In the genomic region with DNA sequence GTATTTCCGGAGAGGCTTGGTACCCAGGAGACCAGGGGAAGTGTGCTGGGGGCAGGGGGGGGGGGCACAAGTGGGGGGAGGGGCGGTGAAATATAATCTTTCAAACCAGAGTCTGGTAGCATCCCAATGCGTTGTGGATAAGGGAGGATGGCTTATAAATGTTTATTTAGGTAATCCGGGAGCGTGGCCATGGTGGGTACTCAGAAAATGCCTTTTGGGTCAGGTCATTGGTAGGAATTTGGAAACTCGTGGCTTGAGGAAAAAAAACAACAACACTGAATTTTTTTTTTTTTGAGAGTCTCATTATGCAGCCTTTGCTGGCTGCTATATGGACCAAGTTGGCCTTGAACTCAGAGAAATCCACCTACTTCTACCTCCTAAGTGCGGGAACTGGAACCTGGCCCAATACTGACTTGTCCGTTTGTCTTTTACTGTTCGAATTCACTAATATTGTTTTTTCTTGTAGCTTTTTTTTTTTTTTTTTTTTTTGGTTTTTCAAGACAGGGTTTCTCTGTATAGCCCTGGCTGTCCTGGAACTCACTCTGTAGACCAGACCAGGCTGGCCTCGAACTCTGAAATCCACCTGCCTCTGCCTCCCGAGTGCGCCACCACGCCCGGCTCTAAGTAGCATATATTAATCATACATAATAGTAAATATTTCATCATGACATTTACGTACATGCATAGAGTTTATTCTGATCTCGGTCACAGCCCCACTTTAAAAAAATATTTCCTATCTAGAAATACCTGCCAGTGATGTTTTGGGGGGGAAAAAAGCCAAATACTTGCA, we compare ENCODE assay signal across 8 mouse cellular contexts. TPM values are rescaled to one million over a fixed set of nuclear protein-coding genes. Genes with fewer than 3 reads are reported as not detected.
A peak's percentile ranks its signal among the peaks of the same experiment; 100 is the strongest.
DNase-seq lines count a peak whose midpoint lies in the region; ATAC-seq and TF ChIP-seq lines count a peak whose summit lies in the region.

No protein-coding gene starts in this region.

- H3K4me3 ChIP-seq in cerebellum, adult 2 months (replicated peaks; ENCODE audit: insufficient read depth, low read depth, low read length) = peak overlapping the region; percentile 52
- H3K4me3 ChIP-seq in liver, embryonic 11.5 days (ENCODE audit: low read depth, low read length) = peak overlapping the region; percentile 55
- H3K4me3 ChIP-seq in thymus, adult 2 months (ENCODE audit: control insufficient read depth, insufficient read depth, low read length) = no peak overlapping the region

- ATAC-seq in liver, embryonic 11.5 days (replicated peaks; ENCODE audit: low FRiP score) = no peak

- H3K27me3 ChIP-seq in cerebellum, adult 2 months (ENCODE audit: control insufficient read depth, insufficient read depth, low read length) = no peaks in the 10 kb centered on the region
- H3K27me3 ChIP-seq in liver, embryonic 11.5 days (replicated peaks; ENCODE audit: control insufficient read depth, insufficient read depth, low read length) = no peaks in the 10 kb centered on the region
- no peaks in the 10 kb centered on the region for H3K27me3 ChIP-seq in thymus, adult 2 months (ENCODE audit: control insufficient read depth, insufficient read depth, low read length)

- H3K9me3 ChIP-seq in liver, embryonic 11.5 days (ENCODE audit: control insufficient read depth, low read length) = no peaks in the 10 kb centered on the region

- peak overlapping the region; percentile 80 for H3K4me2 ChIP-seq in liver, embryonic 11.5 days

- H3K36me3 ChIP-seq in liver, embryonic 11.5 days (ENCODE audit: control insufficient read depth, insufficient read depth, low read length) = no peaks in the 10 kb centered on the region
- no peaks in the 10 kb centered on the region for H3K36me3 ChIP-seq in thymus, adult 2 months (ENCODE audit: control insufficient read depth, insufficient read depth, low read length)

- TF ChIP-seq POLR2A in cerebellum, adult 2 months (IDR thresholded peaks at IDR 0.05; ENCODE audit: borderline replicate concordance, insufficient read depth, low read length) = no peak
- no peak for TF ChIP-seq POLR2A in thymus, adult 2 months (IDR thresholded peaks at IDR 0.05; ENCODE audit: control insufficient read depth, extremely low read depth, insufficient read depth, low read length, poor library complexity)

- 49% methylated on average over 16 of the region's 16 CpGs for WGBS in cerebellum, adult 2 months
- 32% methylated on average over 16 of the region's 16 CpGs for WGBS in liver, embryonic 11.5 days
- WGBS in thymus, adult 2 months = 40% methylated on average over 16 of the region's 16 CpGs

- H3K9ac ChIP-seq in liver, embryonic 11.5 days (ENCODE audit: low read depth, low read length) = peak overlapping the region; percentile 67

- DNase-seq in cerebellum, adult 2 months = peak in 1 of 2 experiments; percentile 7
- DNase-seq in cerebellum, adult 9-11 months = no peak
- DNase-seq in spleen, postnatal 10 days (ENCODE audit: low spot score in 2 of 2) = peak; percentile 43 to 55
- no peak for DNase-seq in spleen, postnatal 36 days (ENCODE audit: low spot score in 2 of 2)
- DNase-seq in liver, embryonic 11.5 days (ENCODE audit: low spot score) = no peak
- no peak for DNase-seq in thymus, adult 2 months
- no peak for DNase-seq in frontal cortex, postnatal 14 days (ENCODE audit: low spot score in 2 of 2)
- DNase-seq in thymus, adult 18-20 months = no peak

- no peak overlapping the region for H3K27ac ChIP-seq in cerebellum, adult 2 months (ENCODE audit: insufficient read depth, low read length)
- H3K27ac ChIP-seq in liver, embryonic 11.5 days (ENCODE audit: low read depth, low read length) = peak overlapping the region; percentile 89
- no peak overlapping the region for H3K27ac ChIP-seq in thymus, adult 2 months (ENCODE audit: control insufficient read depth, insufficient read depth, low read length)

- TF ChIP-seq CTCF in cerebellum, adult 2 months (IDR thresholded peaks at IDR 0.05; ENCODE audit: borderline replicate concordance, insufficient read depth, low read depth, low read length) = no peak
- no peak for TF ChIP-seq CTCF in thymus, adult 2 months (IDR thresholded peaks at IDR 0.05; ENCODE audit: borderline replicate concordance, control insufficient read depth, extremely low read depth, insufficient read depth, low read length, poor library complexity)

- peaks cover 5% of the 10 kb centered on the region; the same call in 1 of the 2 replicates for H3K4me1 ChIP-seq in cerebellum, adult 2 months (ENCODE audit: control insufficient read depth, insufficient read depth, low read length)
- peaks cover 71% of the 10 kb centered on the region for H3K4me1 ChIP-seq in liver, embryonic 11.5 days (replicated peaks; ENCODE audit: control insufficient read depth, insufficient read depth, low read length)
- H3K4me1 ChIP-seq in thymus, adult 2 months (replicated peaks; ENCODE audit: control insufficient read depth, insufficient read depth, low read length) = peaks cover 8% of the 10 kb centered on the region

RNA-seq across cellular contexts. Expression of a gene that starts 52.8 kb away (rescaled TPM):
- polyA plus RNA-seq in cerebellum, adult 2 months (2012; rRNA removed) = 10.5 and 10.9 TPM in 2 replicates
- polyA plus RNA-seq in liver, embryonic 11.5 days (2014; fragmentation: Nextera tagmentation; extraction: Ambion mirVana) = 41.6 and 47.0 TPM in 2 replicates
- 92.7 and 128 TPM in 2 replicates for polyA plus RNA-seq in thymus, adult 2 months (2012; rRNA removed)

Comparison
In these comparisons a context has a peak if more than half of its experiments do, and no peak if none do; other contexts are left out.
1. DNase-seq: peak in spleen, postnatal 10 days (2 of 2); none in cerebellum, adult 9-11 months (single experiment), spleen, postnatal 36 days (0 of 2), liver, embryonic 11.5 days (single experiment), thymus, adult 2 months (single experiment), frontal cortex, postnatal 14 days (0 of 2) and thymus, adult 18-20 months (0 of 2).